Mouse (Mus musculus) midbrain, embryonic 16.5 days (tissue): ENCODE measurements around the gene Hdac7. TPM values are rescaled to one million over a fixed set of nuclear protein-coding genes. Genes with fewer than 3 reads are reported as not detected.

Experiments used
- ATAC-seq: fragments of 200-750 bp; cut with Nextera tagmentation; 2 replicates; pipeline ENCODE4 v1.8.0; 2017; ENCODE audit warnings: moderate TSS enrichment
- H3K27ac ChIP-seq: fragments of 300-500 bp; sonication (generic); 2 replicates; pipeline ENCODE4 v1.5.1; 2014; ENCODE audit warnings: mild to moderate bottlenecking, low read length, mixed read lengths
- H3K27me3 ChIP-seq: fragments of 300-500 bp; sonication (generic); 2 replicates; pipeline ENCODE4 v1.6.1; 2014; ENCODE audit warnings: low read depth, low read length, mixed read lengths; ENCODE audit not compliant: control insufficient read depth, insufficient read depth
- H3K36me3 ChIP-seq: fragments of 300-500 bp; sonication (generic); 2 replicates; pipeline ENCODE4 v1.6.1; 2014; ENCODE audit warnings: mild to moderate bottlenecking, low read length, moderate library complexity, mixed read lengths; ENCODE audit not compliant: control insufficient read depth, insufficient read depth
- H3K4me1 ChIP-seq: fragments of 300-500 bp; sonication (generic); 2 replicates; pipeline ENCODE4 v1.6.1; 2014; ENCODE audit warnings: mild to moderate bottlenecking, low read length, mixed read lengths; ENCODE audit not compliant: control insufficient read depth, insufficient read depth
- H3K4me2 ChIP-seq: fragments of 300-500 bp; sonication (generic); 2 replicates; pipeline ENCODE4 v1.6.1; 2014; ENCODE audit warnings: mild to moderate bottlenecking, low read length, mixed read lengths
- H3K4me3 ChIP-seq: fragments of 300-500 bp; sonication (generic); 2 replicates; pipeline ENCODE4 v1.5.1; 2014; ENCODE audit warnings: low read depth, mild to moderate bottlenecking, low read length, moderate library complexity, mixed read lengths
- H3K9ac ChIP-seq: fragments of 300-500 bp; sonication (generic); 2 replicates; pipeline ENCODE4 v1.6.1; 2014; ENCODE audit warnings: low read depth, low read length, mixed read lengths
- H3K9me3 ChIP-seq: fragments of 300-500 bp; sonication (generic); replicated peaks from 2 replicates; pipeline ENCODE4 v1.6.1; 2014; ENCODE audit warnings: mild to moderate bottlenecking, low read length, mixed read lengths; ENCODE audit not compliant: control insufficient read depth, poor library complexity, severe bottlenecking
- WGBS: fragments of 180-500 bp; shearing (Covaris S2); extraction: QIAGEN DNeasy Blood & Tissue Kit; methylation state at CpG from one replicate; pipeline ENCODE4 v1.1.7; 2014; 5-methylcytosine and 5-hydroxymethylcytosine counted together
- polyA plus RNA-seq: library from polyadenylated mRNA; unstranded; fragments of >200 nt; fragmentation: Nextera tagmentation; extraction: Ambion mirVana; gene quantifications from 2 replicates; pipeline ENCODE4 v1.2.1, GENCODE M21; 2015

The Hdac7 gene
- polyA plus RNA-seq, 1 experiment from 2014 or later, result 28.6 TPM

- Histone ChIP-seq H3K36me3 (no peaks in the 10 kb centered on the region), H3K4me3 (peak overlapping the region; percentile 51), H3K27me3 (peaks cover 5% of the 10 kb centered on the region), H3K9me3 (no peaks in the 10 kb centered on the region), H3K9ac (peak overlapping the region; percentile 67), H3K4me1 (peaks cover 32% of the 10 kb centered on the region), H3K4me2 (peak overlapping the region; percentile 98), H3K27ac (peak overlapping the region; percentile 68)
- WGBS, result 4% methylated on average over 23 of the region's 23 CpGs
- peak; percentile 9; the same call in 1 of the 2 replicates for ATAC-seq
Measured at GRCm38 (mm10) chr15:97766594-97767279, 77.6 kb downstream of the Hdac7 start.

GRCm38 (mm10) chr15:97766194-97766593 lies 78.1 kb downstream of the Hdac7 start:
- peaks cover 32% of the 10 kb centered on the region for H3K4me1 ChIP-seq
- peak overlapping the region; percentile 51 for H3K4me3 ChIP-seq
- H3K9ac ChIP-seq, result peak overlapping the region; percentile 67
- no peaks in the 10 kb centered on the region for H3K36me3 ChIP-seq
- peak overlapping the region; percentile 98 for H3K4me2 ChIP-seq
- WGBS, result 4% methylated on average over 8 of the region's 8 CpGs
- peak overlapping the region; percentile 68 for H3K27ac ChIP-seq
- H3K9me3 ChIP-seq, result no peaks in the 10 kb centered on the region
- peak; percentile 52 for ATAC-seq
- peaks cover 5% of the 10 kb centered on the region for H3K27me3 ChIP-seq

GRCm38 (mm10) chr15:97765090-97765794 lies 79.1 kb downstream of the Hdac7 start:
- no peak for ATAC-seq
- H3K4me3 ChIP-seq, result peak overlapping the region; percentile 23
- WGBS, result 35% methylated on average over 13 of the region's 13 CpGs

GRCm38 (mm10) chr15:97764532-97764931 lies 79.8 kb downstream of the Hdac7 start:
- H3K9ac ChIP-seq, result no peak overlapping the region
- 78% methylated on average over 2 of the region's 2 CpGs for WGBS
- H3K4me2 ChIP-seq, result no peak overlapping the region; the same call in 1 of the 2 replicates
- H3K27me3 ChIP-seq, result peaks cover 2% of the 10 kb centered on the region
- no peak overlapping the region for H3K27ac ChIP-seq
- H3K4me1 ChIP-seq, result peaks cover 32% of the 10 kb centered on the region
- no peaks in the 10 kb centered on the region for H3K9me3 ChIP-seq
- no peak overlapping the region for H3K4me3 ChIP-seq
- H3K36me3 ChIP-seq, result peaks cover 5% of the 10 kb centered on the region
- no peak for ATAC-seq

More at GRCm38 (mm10) chr15:97765090-97765794, 79.1 kb downstream of the Hdac7 start:
- Histone ChIP-seq H3K4me2 (peak overlapping the region; percentile 98), H3K4me1 (peaks cover 32% of the 10 kb centered on the region), H3K9ac (peak overlapping the region; percentile 10; the same call in 1 of the 2 replicates), H3K27ac (no peak overlapping the region), H3K36me3 (peaks cover under 1% of the 10 kb centered on the region; the same call in 1 of the 2 replicates), H3K9me3 (no peaks in the 10 kb centered on the region), H3K27me3 (peaks cover 5% of the 10 kb centered on the region)

- no peak for ATAC-seq
- H3K36me3 ChIP-seq, result peaks cover 8% of the 10 kb centered on the region
- no peak overlapping the region for H3K27ac ChIP-seq
- peaks cover 2% of the 10 kb centered on the region for H3K27me3 ChIP-seq
- WGBS, result 67% methylated on average over 9 of the region's 9 CpGs
- no peak overlapping the region for H3K9ac ChIP-seq
- no peaks in the 10 kb centered on the region for H3K9me3 ChIP-seq
- peaks cover 27% of the 10 kb centered on the region for H3K4me1 ChIP-seq
- no peak overlapping the region for H3K4me3 ChIP-seq
- no peak overlapping the region for H3K4me2 ChIP-seq
Measured at GRCm38 (mm10) chr15:97763256-97764049, 80.8 kb downstream of the Hdac7 start.

- Histone ChIP-seq H3K4me1 (peaks cover 21% of the 10 kb centered on the region), H3K9ac (no peak overlapping the region), H3K36me3 (peaks cover 8% of the 10 kb centered on the region), H3K9me3 (no peaks in the 10 kb centered on the region), H3K4me2 (no peak overlapping the region), H3K27ac (no peak overlapping the region), H3K27me3 (peaks cover 2% of the 10 kb centered on the region), H3K4me3 (no peak overlapping the region)
- 62% methylated on average over 9 of the region's 9 CpGs for WGBS
- no peak for ATAC-seq
Measured at GRCm38 (mm10) chr15:97762733-97763132, 81.6 kb downstream of the Hdac7 start.

GRCm38 (mm10) chr15:97761438-97761837 lies 82.9 kb downstream of the Hdac7 start:
- WGBS, result 43% methylated on average over 13 of the region's 13 CpGs
- H3K4me1 ChIP-seq, result peaks cover 10% of the 10 kb centered on the region; the same call in 1 of the 2 replicates
- H3K36me3 ChIP-seq, result peaks cover 8% of the 10 kb centered on the region
- no peaks in the 10 kb centered on the region for H3K9me3 ChIP-seq
- peaks cover 2% of the 10 kb centered on the region for H3K27me3 ChIP-seq
- H3K4me3 ChIP-seq, result no peak overlapping the region
- no peak for ATAC-seq
- H3K4me2 ChIP-seq, result no peak overlapping the region
- no peak overlapping the region for H3K9ac ChIP-seq
- H3K27ac ChIP-seq, result no peak overlapping the region

GRCm38 (mm10) chr15:97760952-97761351 lies 83.3 kb downstream of the Hdac7 start:
- no peak overlapping the region for H3K4me2 ChIP-seq
- no peak overlapping the region for H3K27ac ChIP-seq
- no peak overlapping the region for H3K4me3 ChIP-seq
- peaks cover 2% of the 10 kb centered on the region for H3K27me3 ChIP-seq
- H3K4me1 ChIP-seq, result peaks cover 5% of the 10 kb centered on the region; the same call in 1 of the 2 replicates
- H3K9me3 ChIP-seq, result no peaks in the 10 kb centered on the region
- peaks cover 8% of the 10 kb centered on the region for H3K36me3 ChIP-seq
- no peak overlapping the region for H3K9ac ChIP-seq
- WGBS, result 59% methylated on average over 5 of the region's 5 CpGs
- ATAC-seq, result no peak
